Mouse (Mus musculus): ENCODE data around the gene Clk3. TPM values are rescaled to one million over a fixed set of nuclear protein-coding genes. Genes with fewer than 3 reads are reported as not detected.

Gene Clk3
- polyA plus RNA-seq, 1 experiment from 2014 or later = 64.2 TPM

DNA sequence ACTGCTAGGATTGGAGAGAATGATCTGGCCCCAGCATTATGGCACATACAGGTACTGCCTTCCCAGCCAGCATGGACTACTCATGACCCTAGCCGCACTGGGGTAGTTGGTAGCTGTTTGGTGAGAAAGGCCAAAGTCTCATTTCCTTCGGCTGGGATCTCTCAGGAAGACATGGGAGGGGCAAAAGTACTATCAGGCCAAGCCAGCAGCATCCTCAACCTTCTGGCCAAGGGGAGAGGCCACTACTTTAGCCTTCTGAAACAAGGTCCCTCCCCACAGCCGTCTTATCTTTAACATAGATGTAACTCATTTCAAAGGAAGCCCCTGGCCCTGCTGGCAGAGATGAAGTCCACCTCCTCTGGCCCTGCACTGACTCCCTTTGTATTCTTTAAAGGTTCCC, 8.1 kb downstream of the Clk3 start:
- Histone ChIP-seq H3K36me3 (ENCODE audit: control insufficient read depth, insufficient read depth, low read length) (peaks cover 59% of the 10 kb centered on the region), H3K9ac (ENCODE audit: low read depth, low read length) (no peak overlapping the region), H3K27me3 (ENCODE audit: control insufficient read depth, insufficient read depth, low read length) (no peaks in the 10 kb centered on the region), H3K27ac (ENCODE audit: low read depth, low read length) (peak overlapping the region; percentile 80), H3K4me1 (ENCODE audit: control insufficient read depth, insufficient read depth, low read length) (peaks cover 17% of the 10 kb centered on the region), H3K9me3 (replicated peaks; ENCODE audit: control insufficient read depth, low read length) (no peaks in the 10 kb centered on the region), H3K4me2 (peak overlapping the region; percentile 41), H3K4me3 (ENCODE audit: low read depth, low read length) (peak overlapping the region; percentile 15; the same call in 1 of the 2 replicates)
- 69% methylated on average over 3 of the region's 3 CpGs for WGBS (ENCODE audit: insufficient replicate concordance)
- peak; percentile 56 for ATAC-seq (replicated peaks; ENCODE audit: insufficient number of reproducible peaks, low FRiP score, low TSS enrichment)

GRCm38 (mm10) chr9:57750901-57751300, 14.8 kb downstream of the Clk3 start:
- ATAC-seq (replicated peaks; ENCODE audit: insufficient number of reproducible peaks, low FRiP score, low TSS enrichment) = no peak
- no peaks in the 10 kb centered on the region for H3K4me1 ChIP-seq (ENCODE audit: control insufficient read depth, insufficient read depth, low read length)
- H3K9ac ChIP-seq (ENCODE audit: low read depth, low read length) = no peak overlapping the region
- H3K36me3 ChIP-seq (ENCODE audit: control insufficient read depth, insufficient read depth, low read length) = peaks cover 65% of the 10 kb centered on the region
- 85% methylated on average over 7 of the region's 7 CpGs for WGBS (ENCODE audit: insufficient replicate concordance)
- H3K27ac ChIP-seq (ENCODE audit: low read depth, low read length) = no peak overlapping the region
- H3K4me3 ChIP-seq (ENCODE audit: low read depth, low read length) = no peak overlapping the region
- no peak overlapping the region for H3K4me2 ChIP-seq
- no peaks in the 10 kb centered on the region for H3K27me3 ChIP-seq (ENCODE audit: control insufficient read depth, insufficient read depth, low read length)
- H3K9me3 ChIP-seq (replicated peaks; ENCODE audit: control insufficient read depth, low read length) = no peaks in the 10 kb centered on the region

GRCm38 (mm10) chr9:57748831-57749230, 16.8 kb downstream of the Clk3 start:
- Histone ChIP-seq H3K27me3 (ENCODE audit: control insufficient read depth, insufficient read depth, low read length) (no peaks in the 10 kb centered on the region), H3K4me1 (ENCODE audit: control insufficient read depth, insufficient read depth, low read length) (no peaks in the 10 kb centered on the region), H3K36me3 (ENCODE audit: control insufficient read depth, insufficient read depth, low read length) (peaks cover 61% of the 10 kb centered on the region), H3K27ac (ENCODE audit: low read depth, low read length) (no peak overlapping the region), H3K9ac (ENCODE audit: low read depth, low read length) (no peak overlapping the region), H3K4me3 (ENCODE audit: low read depth, low read length) (no peak overlapping the region), H3K9me3 (replicated peaks; ENCODE audit: control insufficient read depth, low read length) (no peaks in the 10 kb centered on the region), H3K4me2 (no peak overlapping the region)
- ATAC-seq (replicated peaks; ENCODE audit: insufficient number of reproducible peaks, low FRiP score, low TSS enrichment) = no peak
- WGBS (ENCODE audit: insufficient replicate concordance) = 58% methylated on average over 1 of the region's 1 CpGs

DNA sequence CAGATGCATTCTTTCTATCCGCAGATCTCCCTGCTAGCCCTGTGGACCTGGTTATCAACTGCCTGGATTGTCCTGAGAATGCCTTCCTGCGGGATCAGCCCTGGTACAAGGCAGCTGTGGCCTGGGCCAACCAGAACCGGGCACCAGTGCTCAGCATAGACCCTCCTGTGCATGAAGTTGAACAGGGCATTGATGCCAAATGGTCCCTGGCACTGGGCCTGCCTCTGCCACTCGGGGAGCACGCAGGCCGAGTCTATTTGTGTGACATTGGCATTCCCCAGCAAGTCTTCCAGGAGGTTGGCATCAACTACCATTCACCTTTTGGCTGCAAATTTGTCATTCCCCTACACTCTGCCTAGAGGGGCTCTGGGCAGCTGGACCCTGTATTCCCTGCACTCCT, 17.5 kb downstream of the Clk3 start:
- WGBS (ENCODE audit: insufficient replicate concordance) = 80% methylated on average over 6 of the region's 6 CpGs
- no peak overlapping the region for H3K27ac ChIP-seq (ENCODE audit: low read depth, low read length)
- H3K4me1 ChIP-seq (ENCODE audit: control insufficient read depth, insufficient read depth, low read length) = no peaks in the 10 kb centered on the region
- no peak overlapping the region for H3K4me2 ChIP-seq
- no peaks in the 10 kb centered on the region for H3K27me3 ChIP-seq (ENCODE audit: control insufficient read depth, insufficient read depth, low read length)
- no peaks in the 10 kb centered on the region for H3K9me3 ChIP-seq (replicated peaks; ENCODE audit: control insufficient read depth, low read length)
- ATAC-seq (replicated peaks; ENCODE audit: insufficient number of reproducible peaks, low FRiP score, low TSS enrichment) = no peak
- H3K9ac ChIP-seq (ENCODE audit: low read depth, low read length) = no peak overlapping the region
- peaks cover 58% of the 10 kb centered on the region for H3K36me3 ChIP-seq (ENCODE audit: control insufficient read depth, insufficient read depth, low read length)
- H3K4me3 ChIP-seq (ENCODE audit: low read depth, low read length) = no peak overlapping the region

GRCm38 (mm10) chr9:57747067-57747466, 18.6 kb downstream of the Clk3 start:
- no peak overlapping the region for H3K27ac ChIP-seq (ENCODE audit: low read depth, low read length)
- ATAC-seq (replicated peaks; ENCODE audit: insufficient number of reproducible peaks, low FRiP score, low TSS enrichment) = no peak
- H3K9me3 ChIP-seq (replicated peaks; ENCODE audit: control insufficient read depth, low read length) = no peaks in the 10 kb centered on the region
- WGBS (ENCODE audit: insufficient replicate concordance) = 50% methylated on average over 1 of the region's 1 CpGs
- H3K4me1 ChIP-seq (ENCODE audit: control insufficient read depth, insufficient read depth, low read length) = no peaks in the 10 kb centered on the region
- no peaks in the 10 kb centered on the region for H3K27me3 ChIP-seq (ENCODE audit: control insufficient read depth, insufficient read depth, low read length)
- no peak overlapping the region for H3K9ac ChIP-seq (ENCODE audit: low read depth, low read length)
- H3K36me3 ChIP-seq (ENCODE audit: control insufficient read depth, insufficient read depth, low read length) = peaks cover 49% of the 10 kb centered on the region
- no peak overlapping the region for H3K4me2 ChIP-seq
- no peak overlapping the region for H3K4me3 ChIP-seq (ENCODE audit: low read depth, low read length)

DNA sequence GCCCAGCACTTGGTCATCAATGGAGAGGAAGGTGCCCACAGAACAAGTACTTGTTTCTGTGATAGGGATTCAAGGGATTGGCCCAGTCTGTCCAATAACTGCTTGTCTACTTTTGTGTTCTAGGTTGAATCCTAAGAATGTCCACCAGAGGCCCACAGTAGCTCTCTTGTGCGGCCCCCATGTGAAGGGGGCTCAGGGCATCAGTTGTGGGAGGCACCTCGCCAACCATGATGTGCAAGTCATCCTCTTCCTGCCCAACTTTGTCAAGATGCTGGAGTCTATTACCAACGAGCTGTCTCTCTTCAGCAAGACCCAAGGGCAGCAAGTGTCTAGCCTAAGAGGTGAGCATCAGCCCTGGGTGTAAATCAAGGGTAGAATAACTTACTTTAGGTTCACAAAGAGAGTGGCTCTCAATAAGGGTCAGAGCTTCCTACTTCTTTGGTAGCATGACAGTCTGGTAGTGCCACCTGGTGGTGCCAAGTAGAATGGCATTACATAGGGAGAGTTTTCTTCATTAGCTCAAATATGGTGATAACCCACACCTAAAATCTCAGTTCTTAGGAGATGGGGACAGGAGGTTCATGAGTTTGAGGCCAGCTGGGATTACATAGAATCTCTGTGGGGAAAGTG, 21.1 kb downstream of the Clk3 start:
- no peak overlapping the region for H3K4me2 ChIP-seq
- no peaks in the 10 kb centered on the region for H3K4me1 ChIP-seq (ENCODE audit: control insufficient read depth, insufficient read depth, low read length)
- no peak overlapping the region for H3K27ac ChIP-seq (ENCODE audit: low read depth, low read length)
- no peak overlapping the region for H3K4me3 ChIP-seq (ENCODE audit: low read depth, low read length)
- no peak for ATAC-seq (replicated peaks; ENCODE audit: insufficient number of reproducible peaks, low FRiP score, low TSS enrichment)
- H3K9me3 ChIP-seq (replicated peaks; ENCODE audit: control insufficient read depth, low read length) = no peaks in the 10 kb centered on the region
- H3K9ac ChIP-seq (ENCODE audit: low read depth, low read length) = no peak overlapping the region
- peaks cover 35% of the 10 kb centered on the region for H3K36me3 ChIP-seq (ENCODE audit: control insufficient read depth, insufficient read depth, low read length)
- no peaks in the 10 kb centered on the region for H3K27me3 ChIP-seq (ENCODE audit: control insufficient read depth, insufficient read depth, low read length)
- WGBS (ENCODE audit: insufficient replicate concordance) = 63% methylated on average over 3 of the region's 3 CpGs

DNA sequence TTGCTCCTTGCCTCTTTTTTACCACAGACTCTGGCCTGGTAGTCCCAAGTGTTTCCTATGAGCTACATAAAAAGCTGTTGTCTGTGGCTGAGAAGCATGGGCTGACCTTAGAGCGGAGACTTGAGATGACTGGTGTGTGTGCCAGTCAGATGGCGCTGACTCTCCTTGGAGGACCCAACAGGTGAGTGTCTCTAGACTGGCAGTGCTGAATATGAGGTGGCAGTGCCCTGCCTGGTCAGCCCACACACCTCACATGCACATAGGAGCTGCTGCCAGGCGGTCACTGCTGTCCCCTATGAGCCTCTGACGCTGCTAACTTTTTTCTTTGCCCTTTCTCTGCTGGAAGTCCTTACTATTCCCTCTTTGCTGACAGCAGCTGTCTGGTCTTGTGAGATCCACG, 25.8 kb downstream of the Clk3 start:
- WGBS (ENCODE audit: insufficient replicate concordance) = 87% methylated on average over 5 of the region's 5 CpGs

GRCm38 (mm10) chr9:57733606-57734005, 32.1 kb downstream of the Clk3 start:
- no peak for ATAC-seq (replicated peaks; ENCODE audit: insufficient number of reproducible peaks, low FRiP score, low TSS enrichment)
- no peaks in the 10 kb centered on the region for H3K27me3 ChIP-seq (ENCODE audit: control insufficient read depth, insufficient read depth, low read length)
- H3K4me1 ChIP-seq (ENCODE audit: control insufficient read depth, insufficient read depth, low read length) = no peaks in the 10 kb centered on the region; the same call in 1 of the 2 replicates
- no peak overlapping the region for H3K27ac ChIP-seq (ENCODE audit: low read depth, low read length)
- H3K36me3 ChIP-seq (ENCODE audit: control insufficient read depth, insufficient read depth, low read length) = 0 out of 2 replicates have a peak, but pooled peaks cover 2% of the 10 kb centered on the region
- no peak overlapping the region for H3K4me3 ChIP-seq (ENCODE audit: low read depth, low read length)
- no peak overlapping the region for H3K9ac ChIP-seq (ENCODE audit: low read depth, low read length)
- 95% methylated on average over 6 of the region's 6 CpGs for WGBS (ENCODE audit: insufficient replicate concordance)
- no peak overlapping the region for H3K4me2 ChIP-seq
- H3K9me3 ChIP-seq (replicated peaks; ENCODE audit: control insufficient read depth, low read length) = no peaks in the 10 kb centered on the region

More for the DNA sequence above, 25.8 kb downstream of the Clk3 start:
- H3K36me3 ChIP-seq (ENCODE audit: control insufficient read depth, insufficient read depth, low read length) = peaks cover 12% of the 10 kb centered on the region
- H3K4me3 ChIP-seq (ENCODE audit: low read depth, low read length) = no peak overlapping the region
- no peak overlapping the region for H3K4me2 ChIP-seq
- no peak for ATAC-seq (replicated peaks; ENCODE audit: insufficient number of reproducible peaks, low FRiP score, low TSS enrichment)
- no peaks in the 10 kb centered on the region for H3K27me3 ChIP-seq (ENCODE audit: control insufficient read depth, insufficient read depth, low read length)
- H3K9me3 ChIP-seq (replicated peaks; ENCODE audit: control insufficient read depth, low read length) = no peaks in the 10 kb centered on the region
- no peaks in the 10 kb centered on the region; the same call in 1 of the 2 replicates for H3K4me1 ChIP-seq (ENCODE audit: control insufficient read depth, insufficient read depth, low read length)
- no peak overlapping the region for H3K27ac ChIP-seq (ENCODE audit: low read depth, low read length)
- H3K9ac ChIP-seq (ENCODE audit: low read depth, low read length) = no peak overlapping the region

DNA sequence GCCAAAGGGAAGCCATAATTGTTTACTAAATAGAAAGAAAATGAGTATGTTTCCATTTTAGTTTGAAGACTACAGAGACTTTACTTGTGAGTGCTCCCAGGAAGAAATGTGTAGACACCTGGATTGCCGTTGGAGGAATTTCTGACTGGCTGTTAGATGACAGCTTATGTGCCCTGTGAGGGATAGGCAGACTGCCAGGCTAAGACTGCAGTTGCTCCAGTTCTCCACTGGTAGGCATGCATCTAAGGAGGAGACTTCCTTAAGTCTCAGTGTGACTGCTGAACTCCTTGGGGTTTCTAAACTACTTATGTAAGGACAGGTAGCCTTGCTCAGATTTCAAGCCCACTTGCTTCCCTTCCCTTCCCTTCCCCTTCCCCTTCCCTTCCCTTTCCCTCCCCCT, 37.3 kb downstream of the Clk3 start:
- no peak overlapping the region for H3K9ac ChIP-seq (ENCODE audit: low read depth, low read length)
- WGBS (ENCODE audit: insufficient replicate concordance) = 96% methylated on average over 1 of the region's 1 CpGs
- no peak overlapping the region for H3K27ac ChIP-seq (ENCODE audit: low read depth, low read length)
- no peak overlapping the region for H3K4me2 ChIP-seq
- no peaks in the 10 kb centered on the region for H3K9me3 ChIP-seq (replicated peaks; ENCODE audit: control insufficient read depth, low read length)
- no peaks in the 10 kb centered on the region for H3K27me3 ChIP-seq (ENCODE audit: control insufficient read depth, insufficient read depth, low read length)
- 0 out of 2 replicates have a peak, but pooled peaks cover 5% of the 10 kb centered on the region for H3K4me1 ChIP-seq (ENCODE audit: control insufficient read depth, insufficient read depth, low read length)
- peaks cover 12% of the 10 kb centered on the region for H3K36me3 ChIP-seq (ENCODE audit: control insufficient read depth, insufficient read depth, low read length)
- no peak for ATAC-seq (replicated peaks; ENCODE audit: insufficient number of reproducible peaks, low FRiP score, low TSS enrichment)
- no peak overlapping the region for H3K4me3 ChIP-seq (ENCODE audit: low read depth, low read length)
